Mouse (Mus musculus): Measurements from ENCODE around the gene Ubap2. TPM values are rescaled to one million over a fixed set of nuclear protein-coding genes. Genes with fewer than 3 reads are reported as not detected.

The Ubap2 gene
- 10 to 100 TPM; 52.5 to 65.4 (median 57.5) TPM for total RNA-seq (2022)

GRCm38 (mm10) chr4:41274980-41275850, at the start of gene Ubap2:
Gene Ubap2 (minus strand): TSS chr4:41275144.
- peak; percentile 97 for DNase-seq (ENCODE audit: low spot score)

DNA sequence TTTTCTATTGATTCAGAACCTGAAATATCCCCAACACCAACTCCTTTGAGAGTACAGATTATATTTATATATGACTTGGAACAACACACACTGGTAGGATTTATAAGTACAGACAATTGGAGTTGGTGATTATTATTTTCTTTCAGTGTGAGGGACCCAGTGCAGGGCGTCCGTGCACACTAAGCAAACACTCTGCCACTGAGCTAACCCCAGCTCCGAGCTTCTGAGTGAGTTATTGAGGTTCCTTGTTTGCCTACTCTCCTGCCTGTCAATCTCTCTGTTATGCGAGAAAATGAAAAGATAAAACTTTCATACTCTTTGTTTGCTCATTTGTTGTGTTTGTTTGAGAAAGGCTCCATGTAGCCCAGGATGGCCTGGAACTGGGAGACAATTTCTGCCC, 46.0 kb upstream of the Ubap2 start:
- DNase-seq (ENCODE audit: low spot score) = no peak

DNA sequence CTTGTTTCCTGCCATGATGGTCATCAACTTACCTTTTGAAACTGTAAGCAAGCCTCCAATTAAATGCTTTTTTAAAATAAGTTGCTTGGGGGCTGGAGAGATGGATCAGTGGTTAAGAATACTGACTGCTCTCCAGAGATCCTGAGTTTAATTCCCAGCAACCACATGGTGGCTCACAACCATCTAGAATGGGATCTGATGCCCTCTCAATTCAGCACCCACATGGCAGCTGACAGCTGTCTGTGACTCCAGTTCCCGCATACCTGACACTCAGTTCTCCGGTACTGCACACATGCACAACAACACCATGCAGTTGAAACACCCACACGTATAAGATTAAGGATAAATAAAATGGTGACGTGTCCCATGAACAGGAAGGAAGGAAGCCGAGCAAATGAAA, 43.3 kb upstream of the Ubap2 start:
- no peak for DNase-seq (ENCODE audit: low spot score)

GRCm38 (mm10) chr4:41315173-41315572, 40.2 kb upstream of the Ubap2 start:
- no peak for DNase-seq (ENCODE audit: low spot score)

- DNase-seq (ENCODE audit: low spot score) = peak; percentile 95
Measured at GRCm38 (mm10) chr4:41314141-41315129, 39.5 kb upstream of the Ubap2 start, which contains the start of gene Dcaf12. Gene Dcaf12 (minus strand): TSS chr4:41314889.

GRCm38 (mm10) chr4:41313722-41314121, 38.8 kb upstream of the Ubap2 start:
- no peak for DNase-seq (ENCODE audit: low spot score)

DNA sequence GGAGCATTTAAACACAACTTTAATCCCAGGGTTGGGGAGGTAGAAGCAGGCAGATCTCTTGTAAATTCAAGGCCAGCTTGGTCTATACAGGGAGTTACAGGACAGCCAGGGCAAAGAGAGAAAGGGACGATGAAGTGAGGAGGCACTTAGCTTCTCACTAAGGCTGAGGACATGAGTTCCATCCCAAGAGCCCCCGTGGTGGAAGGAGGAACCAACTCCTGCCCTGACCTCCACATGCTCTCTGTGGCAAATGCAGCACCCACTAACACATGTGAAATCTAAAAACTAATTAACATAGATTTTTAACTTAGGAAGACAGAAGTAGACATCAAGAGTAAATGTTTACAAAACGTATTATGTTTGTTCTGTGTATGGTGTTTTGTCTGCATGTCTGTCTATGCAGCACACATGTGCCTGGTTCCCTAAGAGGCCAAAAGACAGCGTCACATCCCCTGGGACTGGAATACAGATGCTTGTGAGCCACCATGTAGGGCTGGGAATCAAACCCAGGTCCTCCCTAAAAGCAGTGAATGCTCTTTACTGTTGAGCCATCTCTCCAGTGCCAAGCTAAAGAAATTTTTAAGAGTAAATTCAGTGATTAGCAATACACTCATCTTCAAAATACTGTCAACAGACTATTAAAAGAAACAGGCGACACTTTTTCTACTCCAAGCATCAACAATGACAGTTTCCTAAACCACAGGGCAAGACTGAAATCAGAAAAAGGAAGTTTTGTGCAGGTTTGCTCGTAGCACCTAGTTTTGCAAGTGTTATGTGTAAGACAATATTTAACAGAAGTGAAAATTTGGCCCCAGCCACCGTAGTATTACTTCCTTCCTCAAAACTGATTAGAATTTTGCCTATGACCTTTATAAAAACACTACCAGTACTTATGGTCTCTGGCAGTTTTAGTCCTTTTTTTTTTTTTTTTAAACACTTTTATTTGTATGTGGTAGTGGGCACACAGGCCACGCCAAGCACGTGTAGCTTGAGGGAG, 35.9 kb upstream of the Ubap2 start:
- DNase-seq (ENCODE audit: low spot score) = no peak

- no peak for DNase-seq (ENCODE audit: low spot score)
Measured at GRCm38 (mm10) chr4:41307406-41307805, 32.5 kb upstream of the Ubap2 start.

- peak; percentile 20 for DNase-seq (ENCODE audit: low spot score)
Measured at GRCm38 (mm10) chr4:41304302-41304701, 29.4 kb upstream of the Ubap2 start.

DNA sequence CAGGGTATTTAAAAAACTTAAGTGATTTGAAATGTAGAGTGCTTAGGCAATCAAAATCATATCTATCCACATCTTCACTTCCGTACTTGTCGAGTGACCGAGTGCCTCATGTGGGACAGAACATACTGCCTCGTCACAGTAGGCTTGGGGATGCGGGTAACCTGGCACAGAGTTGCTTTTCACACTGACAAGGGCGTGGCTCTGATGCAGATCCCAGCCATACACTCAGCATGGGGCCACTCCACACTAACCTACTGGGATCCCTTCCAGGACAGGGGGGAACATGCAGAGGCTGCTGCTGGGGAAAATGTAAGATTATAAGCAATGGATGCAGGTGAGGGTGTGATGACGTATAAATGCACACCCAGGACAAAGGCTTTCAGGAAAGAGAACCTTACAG, 28.7 kb upstream of the Ubap2 start:
- no peak for DNase-seq (ENCODE audit: low spot score)

- no peak for DNase-seq (ENCODE audit: low spot score)
Measured at GRCm38 (mm10) chr4:41298976-41299375, 24.0 kb upstream of the Ubap2 start.

GRCm38 (mm10) chr4:41295960-41296359, 21.0 kb upstream of the Ubap2 start:
- DNase-seq (ENCODE audit: low spot score) = no peak

- no peak for DNase-seq (ENCODE audit: low spot score)
Measured at GRCm38 (mm10) chr4:41295507-41295906, 20.6 kb upstream of the Ubap2 start.

GRCm38 (mm10) chr4:41293907-41294306, 19.0 kb upstream of the Ubap2 start:
- DNase-seq (ENCODE audit: low spot score) = no peak

DNA sequence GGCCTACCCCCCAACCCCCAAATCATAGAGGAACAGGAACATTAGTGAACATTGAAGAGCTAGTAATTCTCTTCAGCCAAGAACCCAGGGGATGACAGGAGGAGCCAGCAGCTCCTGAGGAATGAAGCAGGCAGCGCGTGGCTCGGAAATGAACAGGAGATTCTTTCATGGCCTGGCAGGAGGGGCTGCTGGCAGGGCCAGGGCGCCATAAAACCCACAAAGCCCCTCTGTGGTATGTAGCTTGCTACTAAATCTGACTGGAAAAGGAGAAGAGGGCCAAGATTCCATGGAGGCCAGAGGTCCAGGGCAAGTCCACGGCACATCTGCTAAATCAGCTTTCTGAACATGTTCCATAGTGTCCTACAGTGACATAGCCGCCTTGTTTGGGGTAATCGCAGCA, 14.9 kb upstream of the Ubap2 start:
- no peak for DNase-seq (ENCODE audit: low spot score)

DNA sequence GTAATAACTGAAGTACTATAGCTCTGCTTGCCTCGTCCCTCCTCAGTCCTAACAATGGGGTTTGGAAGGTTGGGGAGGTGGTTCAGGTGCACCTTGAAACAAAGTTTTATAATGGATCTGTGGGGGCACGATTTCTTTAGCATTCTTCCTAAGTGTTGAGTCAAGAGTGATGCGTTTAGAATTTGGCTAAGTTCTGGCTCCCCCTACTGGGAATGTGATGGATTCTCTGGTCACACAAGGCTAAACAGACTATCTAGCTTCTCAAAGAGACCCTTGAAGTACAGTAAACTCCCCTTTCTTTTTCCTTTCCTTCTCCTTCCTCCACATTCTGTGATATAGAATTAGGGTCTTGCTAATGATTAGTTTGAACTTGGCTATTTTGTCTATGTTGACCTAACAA, 11.5 kb upstream of the Ubap2 start:
- DNase-seq (ENCODE audit: low spot score) = peak; percentile 26

DNA sequence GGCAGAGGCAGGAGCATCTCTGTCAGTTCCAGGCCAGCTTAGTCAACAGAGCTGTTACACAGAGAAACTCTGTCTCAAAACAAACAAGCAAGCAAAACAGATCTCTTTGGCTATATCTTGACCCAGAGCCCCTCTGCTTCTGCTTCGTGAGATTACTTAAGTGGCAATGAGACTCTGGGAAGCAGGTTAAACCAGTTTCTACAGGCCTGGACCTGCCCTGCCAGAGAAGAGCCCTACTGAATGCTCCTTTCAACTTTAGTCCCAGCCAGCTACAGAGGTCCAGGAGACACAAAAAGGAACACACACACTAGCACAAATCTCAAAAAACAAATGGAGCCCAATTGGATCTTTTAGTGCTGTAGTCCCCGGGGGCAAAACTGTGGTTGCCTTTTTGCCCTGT, 9.1 kb upstream of the Ubap2 start:
- DNase-seq (ENCODE audit: low spot score) = no peak

GRCm38 (mm10) chr4:41275927-41276326, 983 bp upstream of the Ubap2 start:
- DNase-seq (ENCODE audit: low spot score) = no peak

- DNase-seq (ENCODE audit: low spot score) = no peak
Measured at GRCm38 (mm10) chr4:41274377-41274979, 466 bp downstream of the Ubap2 start.

DNA sequence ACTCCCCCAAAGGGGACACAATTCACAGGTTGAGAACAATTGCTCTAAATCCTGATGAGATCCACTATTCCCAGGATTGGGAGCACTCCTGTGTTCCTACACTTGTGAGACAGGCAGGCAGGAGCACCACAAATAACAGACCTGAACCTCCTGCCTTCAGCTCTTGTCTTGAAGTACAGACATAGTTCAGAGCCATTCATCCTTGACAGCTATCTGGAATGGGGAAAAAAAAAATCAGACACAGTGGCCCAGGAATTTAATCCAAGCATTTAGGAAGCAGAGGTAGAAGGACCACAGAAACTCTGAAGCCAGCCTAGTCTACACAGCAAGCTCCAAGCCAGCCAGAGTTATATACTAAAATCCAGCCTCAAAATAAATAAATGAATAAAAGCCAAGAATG, 6.8 kb downstream of the Ubap2 start:
- no peak for DNase-seq (ENCODE audit: low spot score)

GRCm38 (mm10) chr4:41266350-41266749, 8.6 kb downstream of the Ubap2 start:
- DNase-seq (ENCODE audit: low spot score) = no peak

All from heart, adult 8-10 months (tissue).